ENCODE assay signal across 16 mouse cellular contexts in the genomic region with DNA sequence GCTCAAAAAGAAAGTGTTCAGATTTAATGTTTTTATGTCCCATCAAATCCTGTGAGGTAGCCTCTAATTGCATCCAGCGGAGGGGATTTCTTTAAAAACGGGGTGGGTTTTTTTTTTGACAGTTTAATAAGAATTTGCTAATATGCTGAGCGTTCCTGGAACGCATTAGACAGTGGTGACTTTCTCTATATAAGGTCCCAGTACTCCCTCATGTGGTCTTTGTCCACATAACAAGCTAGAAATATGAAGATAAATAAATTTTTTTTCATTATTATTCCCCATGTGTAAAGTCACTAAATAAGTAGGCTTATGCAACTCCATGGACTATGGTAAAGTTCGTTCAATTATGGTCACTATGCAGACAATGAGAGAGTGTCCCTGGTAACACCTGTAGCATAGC. TPM values are rescaled to one million over a fixed set of nuclear protein-coding genes. Genes with fewer than 3 reads are reported as not detected.
DNase-seq lines count a peak whose midpoint lies in the region; ATAC-seq lines count a peak whose summit lies in the region.
"Had no signal": no experiment of that assay in that cellular context is flagged by ENCODE, and none has a peak within 500 bp of the region (broad histone marks: within the 10 kb centered on the region; RNA-seq: fewer than 3 reads in every experiment).

No protein-coding gene starts in this region.

- no peaks in the 10 kb centered on the region for H3K4me1 ChIP-seq in embryonic facial prominence, embryonic 11.5 days (ENCODE audit: control insufficient read depth, insufficient read depth, low read length)
- H3K4me1 ChIP-seq in embryonic facial prominence, embryonic 10.5 days: no peaks in the 10 kb centered on the region
- no peaks in the 10 kb centered on the region for H3K4me1 ChIP-seq in midbrain, embryonic 14.5 days (ENCODE audit: control insufficient read depth, insufficient read depth, low read length)
- no peaks in the 10 kb centered on the region for H3K4me1 ChIP-seq in midbrain, embryonic 10.5 days
- H3K4me1 ChIP-seq: intestine, embryonic 15.5 days; liver, embryonic 13.5 days had no signal

- no peaks in the 10 kb centered on the region for H3K36me3 ChIP-seq in embryonic facial prominence, embryonic 11.5 days (replicated peaks; ENCODE audit: control insufficient read depth, insufficient read depth, low read depth, low read length)
- H3K36me3 ChIP-seq in embryonic facial prominence, embryonic 10.5 days (replicated peaks): no peaks in the 10 kb centered on the region
- no peaks in the 10 kb centered on the region for H3K36me3 ChIP-seq in midbrain, embryonic 14.5 days (ENCODE audit: control insufficient read depth, insufficient read depth, low read length)
- no peaks in the 10 kb centered on the region for H3K36me3 ChIP-seq in midbrain, embryonic 10.5 days
- H3K36me3 ChIP-seq: intestine, embryonic 15.5 days; liver, embryonic 13.5 days had no signal

- H3K9ac ChIP-seq in embryonic facial prominence, embryonic 11.5 days (replicated peaks; ENCODE audit: low read length): no peak overlapping the region
- no peak overlapping the region for H3K9ac ChIP-seq in midbrain, embryonic 14.5 days (replicated peaks; ENCODE audit: low read length)
- H3K9ac ChIP-seq: forebrain, embryonic 13.5 days; intestine, embryonic 15.5 days; liver, embryonic 13.5 days had no signal

- no peak overlapping the region for H3K27ac ChIP-seq in embryonic facial prominence, embryonic 11.5 days (replicated peaks; ENCODE audit: low read depth, low read length)
- no peak overlapping the region for H3K27ac ChIP-seq in embryonic facial prominence, embryonic 10.5 days (replicated peaks)
- no peak overlapping the region for H3K27ac ChIP-seq in midbrain, embryonic 14.5 days (replicated peaks; ENCODE audit: low read depth, low read length)
- H3K27ac ChIP-seq in midbrain, embryonic 10.5 days (replicated peaks): no peak overlapping the region
- H3K27ac ChIP-seq: forebrain, embryonic 13.5 days; intestine, embryonic 15.5 days; liver, embryonic 13.5 days had no signal

- DNase-seq in embryonic facial prominence, embryonic 11.5 days (ENCODE audit: low spot score): peak; percentile 24
- no peak for DNase-seq in embryonic facial prominence, embryonic 10.5 days (ENCODE audit: low spot score)
- peak; percentile 12 for DNase-seq in kidney, adult 9 months
- no peak for DNase-seq in kidney, adult 8-10 months
- DNase-seq in midbrain, embryonic 14.5 days: peak; percentile 62
- DNase-seq in midbrain, embryonic 10.5 days (ENCODE audit: low spot score): no peak
- no peak for DNase-seq in ovary, postnatal 36 days (ENCODE audit: low spot score)
- DNase-seq: heart, adult 11 months; layer of hippocampus, postnatal 36 days; liver, embryonic 13.5 days had no signal

- no peak overlapping the region for H3K4me2 ChIP-seq in embryonic facial prominence, embryonic 11.5 days (ENCODE audit: low read depth, low read length)
- no peak overlapping the region for H3K4me2 ChIP-seq in midbrain, embryonic 14.5 days (ENCODE audit: low read length)
- H3K4me2 ChIP-seq: forebrain, embryonic 13.5 days; intestine, embryonic 15.5 days; liver, embryonic 13.5 days had no signal

- H3K9me3 ChIP-seq in embryonic facial prominence, embryonic 11.5 days (replicated peaks; ENCODE audit: control insufficient read depth, low read length): no peaks in the 10 kb centered on the region
- no peaks in the 10 kb centered on the region for H3K9me3 ChIP-seq in embryonic facial prominence, embryonic 10.5 days
- H3K9me3 ChIP-seq in midbrain, embryonic 14.5 days (ENCODE audit: control insufficient read depth, low read length): no peaks in the 10 kb centered on the region
- H3K9me3 ChIP-seq in midbrain, embryonic 10.5 days (replicated peaks): no peaks in the 10 kb centered on the region
- H3K9me3 ChIP-seq: forebrain, embryonic 13.5 days; intestine, embryonic 15.5 days; liver, embryonic 13.5 days had no signal

- no peaks in the 10 kb centered on the region for H3K27me3 ChIP-seq in embryonic facial prominence, embryonic 11.5 days (ENCODE audit: control insufficient read depth, insufficient read depth, low read length)
- no peaks in the 10 kb centered on the region for H3K27me3 ChIP-seq in embryonic facial prominence, embryonic 10.5 days (replicated peaks; ENCODE audit: low read depth, poor library complexity, severe bottlenecking)
- H3K27me3 ChIP-seq in midbrain, embryonic 14.5 days (ENCODE audit: control insufficient read depth, insufficient read depth, low read length): no peaks in the 10 kb centered on the region
- no peaks in the 10 kb centered on the region for H3K27me3 ChIP-seq in midbrain, embryonic 10.5 days (ENCODE audit: low read depth, poor library complexity, severe bottlenecking)
- H3K27me3 ChIP-seq: forebrain, embryonic 13.5 days; intestine, embryonic 15.5 days; liver, embryonic 13.5 days had no signal

- H3K4me3 ChIP-seq in embryonic facial prominence, embryonic 11.5 days (ENCODE audit: low read depth, low read length): no peak overlapping the region
- no peak overlapping the region for H3K4me3 ChIP-seq in embryonic facial prominence, embryonic 10.5 days
- no peak overlapping the region for H3K4me3 ChIP-seq in midbrain, embryonic 14.5 days (replicated peaks; ENCODE audit: low read depth, low read length)
- H3K4me3 ChIP-seq in midbrain, embryonic 10.5 days: no peak overlapping the region
- H3K4me3 ChIP-seq: forebrain, embryonic 13.5 days; intestine, embryonic 15.5 days; liver, embryonic 13.5 days had no signal

- 62% methylated on average over 5 of the region's 5 CpGs for WGBS in embryonic facial prominence, embryonic 11.5 days
- WGBS in embryonic facial prominence, embryonic 10.5 days: 82% methylated on average over 5 of the region's 5 CpGs
- 78% methylated on average over 5 of the region's 5 CpGs for WGBS in midbrain, embryonic 14.5 days
- 87% methylated on average over 5 of the region's 5 CpGs for WGBS in midbrain, embryonic 10.5 days

- ATAC-seq in embryonic facial prominence, embryonic 11.5 days (replicated peaks; ENCODE audit: insufficient number of reproducible peaks, low FRiP score, low TSS enrichment, low read depth): no peak
- ATAC-seq in midbrain, embryonic 14.5 days (ENCODE audit: low FRiP score, low TSS enrichment): no peak
- peak; percentile 39; the same call in 1 of the 2 replicates for ATAC-seq in megakaryocyte-erythroid progenitor cell, adult 5-6 weeks (replicated peaks; ENCODE audit: low FRiP score, low TSS enrichment, poor library complexity, severe bottlenecking)
- ATAC-seq: forebrain, embryonic 13.5 days; intestine, embryonic 15.5 days had no signal

RNA-seq across cellular contexts. Expression of gene Hao1, which starts 13.1 kb away (rescaled TPM):
- not detected in 2 replicates for polyA plus RNA-seq in embryonic facial prominence, embryonic 11.5 days (2014; fragmentation: Nextera tagmentation; extraction: Ambion mirVana)
- polyA plus RNA-seq in embryonic facial prominence, embryonic 10.5 days (2016; fragmentation: Nextera tagmentation; extraction: Ambion mirVana): not detected in 2 replicates
- polyA plus RNA-seq in midbrain, embryonic 14.5 days (2014; fragmentation: Nextera tagmentation; extraction: Ambion mirVana): 0.11 TPM in 1 of 2 replicates, not detected in the other
- polyA plus RNA-seq in midbrain, embryonic 10.5 days (2016; fragmentation: Nextera tagmentation; extraction: Ambion mirVana): not detected in 2 replicates
- not detected in 2 replicates for total RNA-seq in megakaryocyte-erythroid progenitor cell, adult 5-6 weeks (2014; fragmentation: Nextera tagmentation)
- not detected in 2 replicates for total RNA-seq in megakaryocyte-erythroid progenitor cell, adult 5-6 weeks (2017)
- total RNA-seq: layer of hippocampus, postnatal 36 days; MEL; monocyte, adult 5-6 weeks had no signal
- polyA plus RNA-seq: forebrain, embryonic 13.5 days; intestine, embryonic 15.5 days; small intestine, adult 2 months had no signal

Comparison
In these comparisons a context has a peak if more than half of its experiments do, and no peak if none do; other contexts are left out.
1. DNase-seq: peak in embryonic facial prominence, embryonic 11.5 days (single experiment), kidney, adult 9 months (single experiment) and midbrain, embryonic 14.5 days (single experiment); none in embryonic facial prominence, embryonic 10.5 days (single experiment), kidney, adult 8-10 months (0 of 2), midbrain, embryonic 10.5 days (single experiment) and ovary, postnatal 36 days (single experiment).